Mouse (Mus musculus): ENCODE data around the gene Zdhhc22.

DNA sequence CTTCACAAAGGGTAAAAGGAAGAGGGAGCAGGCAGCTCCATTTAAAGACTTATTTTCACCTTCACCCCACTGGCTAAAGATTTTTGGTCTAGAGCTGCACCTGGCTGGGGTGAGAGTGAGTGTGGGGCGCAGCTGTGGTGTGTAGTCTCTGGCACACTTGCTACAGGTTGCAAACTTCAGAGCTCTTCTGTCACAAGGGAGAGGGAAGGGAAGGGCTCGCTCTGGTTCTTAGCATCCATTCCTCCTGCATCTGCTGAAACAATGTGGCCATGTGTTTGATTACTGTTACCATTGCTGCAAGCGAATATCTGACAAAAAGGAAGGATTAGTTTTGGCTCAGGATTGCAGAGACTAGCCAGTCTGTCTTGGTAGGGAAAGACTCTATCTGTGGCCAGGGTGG lies 33.2 kb upstream of the Zdhhc22 start:
- TF ChIP-seq CTCF (IDR thresholded peaks at IDR 0.05; ENCODE audit: low read depth) (no peak), EP300 (IDR thresholded peaks at IDR 0.05; ENCODE audit: low read depth) (no peak)

All from heart, postnatal 0 days (tissue).